Mouse (Mus musculus): ENCODE data around the gene Peak1. TPM values are rescaled to one million over a fixed set of nuclear protein-coding genes. Genes with fewer than 3 reads are reported as not detected.

The Peak1 gene
- polyA plus RNA-seq, 1 experiment from 2014 or later, result 11.2 TPM

DNA sequence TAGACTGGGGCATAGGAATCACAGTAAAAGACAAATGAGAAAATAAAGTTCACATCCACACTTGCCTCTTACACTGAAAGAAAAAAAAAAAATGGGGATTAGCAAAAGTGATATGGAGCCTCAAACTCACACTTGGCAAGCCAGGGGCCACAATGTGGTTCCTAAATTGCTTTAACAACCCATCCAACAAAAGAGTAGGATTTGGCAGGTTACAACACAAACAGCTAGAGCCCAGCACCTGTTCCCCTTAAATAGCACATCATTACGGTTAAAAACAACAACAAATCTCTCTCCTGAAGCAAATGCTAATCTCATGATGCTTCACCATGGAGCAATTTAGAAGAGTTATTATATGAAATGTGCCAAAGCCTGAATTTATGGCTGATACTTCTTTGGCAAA, 2.5 kb downstream of the Peak1 start:
- Histone ChIP-seq H3K36me3 (no peaks in the 10 kb centered on the region), H3K27me3 (no peaks in the 10 kb centered on the region), H3K9me3 (replicated peaks) (no peaks in the 10 kb centered on the region), H3K4me1 (peaks cover 24% of the 10 kb centered on the region), H3K9ac (no peak overlapping the region), H3K27ac (replicated peaks) (no peak overlapping the region), H3K4me3 (replicated peaks) (no peak overlapping the region), H3K4me2 (replicated peaks) (no peak overlapping the region)
- no peak for ATAC-seq (ENCODE audit: insufficient number of reproducible peaks, low FRiP score, low TSS enrichment, low read depth)
- WGBS, result 82% methylated on average over 1 of the region's 1 CpGs

DNA sequence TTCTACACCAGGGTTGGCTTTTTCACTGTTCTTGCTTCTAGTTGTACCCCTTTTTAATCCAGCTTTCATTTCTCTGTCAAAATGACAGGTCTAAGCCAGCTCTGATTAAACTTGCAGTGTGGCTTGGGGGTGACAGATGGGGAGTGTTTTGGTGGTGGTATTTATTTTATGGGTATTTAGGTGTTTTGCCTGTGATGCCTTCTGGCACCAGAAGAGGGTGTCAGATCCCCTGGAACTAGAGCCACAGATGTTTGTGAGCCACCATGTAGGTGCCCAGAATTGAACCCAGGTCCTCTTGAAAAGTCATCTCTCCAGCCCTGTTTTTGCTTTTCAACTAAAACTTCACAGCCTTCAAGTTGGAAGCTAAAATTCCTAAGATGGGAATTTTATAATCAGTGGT, 3.5 kb downstream of the Peak1 start:
- Histone ChIP-seq H3K27me3 (no peaks in the 10 kb centered on the region), H3K9ac (no peak overlapping the region), H3K4me3 (replicated peaks) (no peak overlapping the region), H3K4me1 (peaks cover 17% of the 10 kb centered on the region; the same call in 1 of the 2 replicates), H3K36me3 (no peaks in the 10 kb centered on the region), H3K4me2 (replicated peaks) (no peak overlapping the region), H3K27ac (replicated peaks) (no peak overlapping the region), H3K9me3 (replicated peaks) (no peaks in the 10 kb centered on the region)
- no peak for ATAC-seq (ENCODE audit: insufficient number of reproducible peaks, low FRiP score, low TSS enrichment, low read depth)

DNA sequence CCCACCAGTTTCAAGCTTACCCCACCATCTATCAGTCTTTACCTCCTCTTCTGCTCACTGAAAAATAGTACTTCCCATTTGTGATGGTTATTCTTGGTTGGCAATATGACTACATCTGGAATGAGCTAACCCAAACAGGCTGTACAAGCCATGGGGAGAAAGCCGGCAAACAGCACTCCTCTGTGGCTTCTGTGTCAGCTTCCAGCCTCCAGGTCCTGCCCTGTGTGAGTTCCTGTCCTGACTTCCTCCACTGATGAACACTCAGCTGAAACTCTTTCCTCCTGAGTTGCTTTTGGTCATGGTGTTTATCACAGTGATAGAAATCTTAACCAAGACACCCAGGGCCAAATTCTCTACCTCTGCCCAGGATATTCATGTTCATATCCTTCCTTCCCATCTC, 5.2 kb downstream of the Peak1 start:
- Histone ChIP-seq H3K36me3 (no peaks in the 10 kb centered on the region), H3K4me3 (replicated peaks) (no peak overlapping the region), H3K27ac (replicated peaks) (no peak overlapping the region), H3K27me3 (no peaks in the 10 kb centered on the region), H3K4me2 (replicated peaks) (no peak overlapping the region), H3K9ac (no peak overlapping the region), H3K9me3 (replicated peaks) (no peaks in the 10 kb centered on the region), H3K4me1 (peaks cover 15% of the 10 kb centered on the region; the same call in 1 of the 2 replicates)
- WGBS, result 48% methylated on average over 1 of the region's 1 CpGs
- ATAC-seq (ENCODE audit: insufficient number of reproducible peaks, low FRiP score, low TSS enrichment, low read depth), result no peak

DNA sequence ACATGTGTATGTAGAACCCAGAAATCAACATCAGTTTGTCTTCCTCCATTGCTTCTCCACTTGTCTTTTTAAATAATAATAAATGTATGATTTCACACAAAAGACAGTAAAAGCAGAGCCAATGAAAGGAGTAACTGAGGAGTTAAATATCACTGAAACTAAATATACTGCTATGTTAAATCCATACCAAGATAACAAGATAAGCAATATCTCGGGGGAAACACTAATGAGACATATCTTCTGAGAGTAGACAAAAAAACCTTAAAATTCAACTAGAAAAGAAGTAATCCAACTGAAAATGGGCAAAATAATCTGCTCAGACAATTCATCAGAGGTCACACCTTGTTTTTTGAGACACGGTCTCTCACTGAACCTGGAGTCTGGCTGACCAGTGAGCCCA, 7.9 kb downstream of the Peak1 start:
- Histone ChIP-seq H3K9ac (no peak overlapping the region), H3K27ac (replicated peaks) (no peak overlapping the region), H3K9me3 (replicated peaks) (no peaks in the 10 kb centered on the region), H3K36me3 (no peaks in the 10 kb centered on the region), H3K27me3 (no peaks in the 10 kb centered on the region), H3K4me2 (replicated peaks) (no peak overlapping the region), H3K4me3 (replicated peaks) (no peak overlapping the region), H3K4me1 (no peaks in the 10 kb centered on the region)
- ATAC-seq (ENCODE audit: insufficient number of reproducible peaks, low FRiP score, low TSS enrichment, low read depth), result no peak
- 76% methylated on average over 2 of the region's 2 CpGs for WGBS

DNA sequence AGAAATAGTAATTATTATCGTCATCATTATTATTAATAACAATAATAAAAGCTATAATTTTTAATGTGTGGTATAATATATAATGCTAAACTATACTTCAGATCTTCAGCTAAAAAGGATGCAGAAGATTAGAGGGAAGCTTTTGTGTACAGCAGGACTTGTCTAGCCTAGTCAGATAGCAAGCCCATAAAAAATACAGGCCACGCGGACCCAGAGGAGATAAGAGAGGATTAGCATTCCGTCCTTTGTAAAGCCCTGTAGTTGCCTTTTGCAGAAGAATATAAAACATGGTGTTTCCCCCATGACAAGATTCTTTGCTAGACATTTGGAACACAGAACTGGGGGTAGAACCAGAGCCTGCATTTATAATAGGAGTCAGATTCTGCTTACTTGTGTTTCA, 13.2 kb downstream of the Peak1 start:
- no peak overlapping the region for H3K27ac ChIP-seq (replicated peaks)
- no peak overlapping the region for H3K4me2 ChIP-seq (replicated peaks)
- no peaks in the 10 kb centered on the region for H3K36me3 ChIP-seq
- H3K4me3 ChIP-seq (replicated peaks), result no peak overlapping the region
- no peak overlapping the region for H3K9ac ChIP-seq
- no peaks in the 10 kb centered on the region for H3K27me3 ChIP-seq
- no peak for ATAC-seq (ENCODE audit: insufficient number of reproducible peaks, low FRiP score, low TSS enrichment, low read depth)
- whole genome bisulfite sequencing, result 65% methylated on average over 4 of the region's 4 CpGs
- H3K9me3 ChIP-seq (replicated peaks), result no peaks in the 10 kb centered on the region
- no peaks in the 10 kb centered on the region for H3K4me1 ChIP-seq

DNA sequence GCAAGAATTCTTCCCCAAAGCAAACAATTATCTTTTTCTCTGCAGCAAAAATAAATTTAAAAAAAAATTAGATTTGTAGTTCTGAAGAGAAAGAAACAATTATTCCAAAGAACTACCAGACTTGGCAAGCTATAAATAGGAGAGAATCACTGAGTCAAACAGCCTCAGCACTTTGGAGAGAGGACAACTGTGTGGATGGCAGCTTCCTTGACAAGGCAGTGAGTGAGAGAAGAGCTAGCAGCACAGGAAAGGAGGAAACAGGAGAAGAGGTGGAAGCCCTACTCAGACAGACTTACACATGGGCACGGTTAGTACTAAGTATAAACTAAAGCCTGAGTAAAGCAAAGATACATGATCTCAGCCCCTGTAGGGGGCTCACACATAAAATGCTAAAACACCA, 21.6 kb downstream of the Peak1 start:
- Histone ChIP-seq H3K9ac (no peak overlapping the region), H3K9me3 (replicated peaks) (no peaks in the 10 kb centered on the region), H3K4me3 (replicated peaks) (no peak overlapping the region), H3K27ac (replicated peaks) (no peak overlapping the region), H3K27me3 (no peaks in the 10 kb centered on the region), H3K4me2 (replicated peaks) (no peak overlapping the region), H3K4me1 (0 out of 2 replicates have a peak, but pooled peaks cover 2% of the 10 kb centered on the region), H3K36me3 (no peaks in the 10 kb centered on the region)
- 33% methylated on average over 1 of the region's 1 CpGs for WGBS
- no peak for ATAC-seq (ENCODE audit: insufficient number of reproducible peaks, low FRiP score, low TSS enrichment, low read depth)

DNA sequence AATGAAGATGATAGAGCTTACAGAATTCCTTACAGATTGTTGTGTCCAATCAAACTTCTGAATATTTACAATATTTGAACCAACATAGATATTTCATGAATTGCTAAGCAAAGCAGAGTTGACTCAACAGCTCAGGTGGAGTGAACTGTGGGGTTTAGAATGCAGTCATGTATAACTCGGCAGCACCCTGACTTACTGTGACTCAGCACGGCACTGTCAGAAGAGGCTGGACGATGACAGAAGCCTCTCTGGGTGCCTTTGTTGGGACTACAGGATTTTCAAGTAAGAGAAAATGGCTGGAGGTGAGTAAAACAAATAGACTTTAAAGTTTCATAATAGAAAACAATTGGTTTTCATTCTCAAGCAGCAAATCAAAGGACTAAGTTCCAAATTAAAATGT, 25.0 kb downstream of the Peak1 start:
- no peak overlapping the region for H3K27ac ChIP-seq (replicated peaks)
- no peak for ATAC-seq (ENCODE audit: insufficient number of reproducible peaks, low FRiP score, low TSS enrichment, low read depth)
- H3K27me3 ChIP-seq, result no peaks in the 10 kb centered on the region
- H3K9ac ChIP-seq, result no peak overlapping the region
- WGBS, result 80% methylated on average over 3 of the region's 3 CpGs
- H3K36me3 ChIP-seq, result no peaks in the 10 kb centered on the region
- 0 out of 2 replicates have a peak, but pooled peaks cover 2% of the 10 kb centered on the region for H3K4me1 ChIP-seq
- no peak overlapping the region for H3K4me3 ChIP-seq (replicated peaks)
- no peaks in the 10 kb centered on the region for H3K9me3 ChIP-seq (replicated peaks)
- H3K4me2 ChIP-seq (replicated peaks), result no peak overlapping the region

DNA sequence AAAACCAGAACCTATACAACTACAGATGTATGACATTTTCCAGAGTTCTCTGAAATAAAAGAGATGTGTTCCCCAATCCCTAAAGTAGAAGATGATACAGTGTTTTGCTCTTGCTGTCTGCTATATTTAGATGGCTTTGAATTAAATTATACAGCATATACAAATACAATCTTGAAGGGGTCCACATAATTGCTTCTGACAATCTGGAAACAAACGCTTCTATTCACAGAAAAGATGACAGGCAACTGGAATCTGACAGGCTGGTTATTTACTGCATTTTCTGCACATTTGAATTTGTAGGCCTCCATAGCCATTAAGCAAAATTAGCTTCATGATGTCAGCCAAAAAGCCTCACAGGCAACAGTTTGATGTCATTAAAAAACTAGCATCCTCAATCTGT, 35.1 kb downstream of the Peak1 start:
- no peaks in the 10 kb centered on the region for H3K4me1 ChIP-seq
- H3K9me3 ChIP-seq (replicated peaks), result no peaks in the 10 kb centered on the region
- no peak overlapping the region for H3K9ac ChIP-seq
- ATAC-seq (ENCODE audit: insufficient number of reproducible peaks, low FRiP score, low TSS enrichment, low read depth), result no peak
- WGBS, result 50% methylated on average over 1 of the region's 1 CpGs
- no peaks in the 10 kb centered on the region for H3K36me3 ChIP-seq
- H3K27me3 ChIP-seq, result no peaks in the 10 kb centered on the region
- H3K4me3 ChIP-seq (replicated peaks), result no peak overlapping the region
- no peak overlapping the region for H3K27ac ChIP-seq (replicated peaks)
- no peak overlapping the region for H3K4me2 ChIP-seq (replicated peaks)

DNA sequence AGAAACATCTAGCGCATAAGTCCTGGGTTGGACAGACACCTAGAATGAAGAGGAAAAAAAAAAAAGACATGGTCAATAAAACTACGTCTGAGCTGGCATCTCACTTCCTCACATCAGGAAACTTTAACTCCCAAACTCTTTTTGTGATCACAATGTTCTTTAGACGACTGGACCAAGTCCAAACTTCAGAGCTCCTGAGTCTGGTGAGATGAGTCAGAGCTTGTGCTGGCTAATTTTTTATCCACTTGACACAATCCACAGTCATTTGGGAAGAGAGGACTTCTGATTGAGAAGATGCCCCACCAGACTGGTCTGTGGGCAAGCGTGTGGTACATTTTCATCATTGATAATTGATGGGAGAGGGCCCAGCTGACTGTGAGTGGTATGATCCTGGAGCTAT, 43.5 kb downstream of the Peak1 start:
- ATAC-seq (ENCODE audit: insufficient number of reproducible peaks, low FRiP score, low TSS enrichment, low read depth), result no peak
- 58% methylated on average over 4 of the region's 4 CpGs for WGBS
- no peak overlapping the region for H3K9ac ChIP-seq

DNA sequence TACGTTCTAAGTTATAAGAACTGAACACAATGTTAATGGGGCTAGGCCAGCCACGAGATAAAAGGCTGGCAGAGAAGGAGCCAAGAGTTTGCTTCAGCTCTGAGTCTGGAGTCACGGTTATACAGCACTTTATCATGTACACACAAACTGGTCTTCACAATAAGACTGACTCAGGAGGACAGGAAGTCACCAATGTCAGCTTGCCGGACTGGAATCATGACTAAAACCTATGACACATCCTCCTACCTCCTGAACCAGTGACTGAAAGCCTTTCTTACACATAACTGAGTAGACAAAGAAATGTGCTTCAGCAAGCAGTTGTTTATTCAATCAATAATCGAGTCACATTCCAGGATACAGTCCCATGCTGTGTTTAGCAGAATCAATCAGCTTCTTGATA, 47.2 kb downstream of the Peak1 start:
- no peak overlapping the region for H3K4me2 ChIP-seq (replicated peaks)
- 59% methylated on average over 5 of the region's 5 CpGs for WGBS
- no peak overlapping the region for H3K27ac ChIP-seq (replicated peaks)
- no peak overlapping the region for H3K9ac ChIP-seq
- no peaks in the 10 kb centered on the region for H3K27me3 ChIP-seq
- no peak overlapping the region for H3K4me3 ChIP-seq (replicated peaks)
- H3K4me1 ChIP-seq, result no peaks in the 10 kb centered on the region; the same call in 1 of the 2 replicates
- H3K9me3 ChIP-seq (replicated peaks), result no peaks in the 10 kb centered on the region
- H3K36me3 ChIP-seq, result no peaks in the 10 kb centered on the region
- no peak for ATAC-seq (ENCODE audit: insufficient number of reproducible peaks, low FRiP score, low TSS enrichment, low read depth)

More for the DNA sequence above, 43.5 kb downstream of the Peak1 start:
- Histone ChIP-seq H3K4me2 (replicated peaks) (no peak overlapping the region), H3K36me3 (no peaks in the 10 kb centered on the region), H3K27ac (replicated peaks) (no peak overlapping the region), H3K9me3 (replicated peaks) (no peaks in the 10 kb centered on the region), H3K4me3 (replicated peaks) (no peak overlapping the region), H3K27me3 (no peaks in the 10 kb centered on the region), H3K4me1 (no peaks in the 10 kb centered on the region; the same call in 1 of the 2 replicates)

DNA sequence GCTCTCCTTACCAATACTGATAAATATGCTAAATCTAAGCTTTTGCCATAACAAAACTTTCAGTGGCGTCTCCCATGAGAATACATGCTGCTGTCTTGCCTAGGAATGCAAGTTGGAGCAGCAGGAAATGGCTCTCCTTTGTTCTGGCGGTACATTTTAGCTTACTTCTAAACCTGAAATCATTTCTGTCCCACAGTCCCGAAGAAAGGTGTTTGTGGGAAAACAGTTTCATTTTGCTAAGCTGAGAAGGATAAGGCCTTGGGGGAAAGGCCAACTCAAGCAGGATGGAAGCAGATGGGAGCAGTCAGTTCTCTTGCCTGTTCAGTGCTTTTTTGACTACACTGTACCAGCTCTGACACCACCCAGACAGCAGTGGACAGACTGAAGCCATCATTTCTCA, 49.1 kb downstream of the Peak1 start:
- Histone ChIP-seq H3K4me2 (replicated peaks) (no peak overlapping the region), H3K27me3 (no peaks in the 10 kb centered on the region), H3K4me1 (no peaks in the 10 kb centered on the region), H3K9me3 (replicated peaks) (no peaks in the 10 kb centered on the region), H3K9ac (no peak overlapping the region), H3K4me3 (replicated peaks) (no peak overlapping the region), H3K27ac (replicated peaks) (no peak overlapping the region), H3K36me3 (no peaks in the 10 kb centered on the region)
- WGBS, result 48% methylated on average over 3 of the region's 3 CpGs
- no peak for ATAC-seq (ENCODE audit: insufficient number of reproducible peaks, low FRiP score, low TSS enrichment, low read depth)

DNA sequence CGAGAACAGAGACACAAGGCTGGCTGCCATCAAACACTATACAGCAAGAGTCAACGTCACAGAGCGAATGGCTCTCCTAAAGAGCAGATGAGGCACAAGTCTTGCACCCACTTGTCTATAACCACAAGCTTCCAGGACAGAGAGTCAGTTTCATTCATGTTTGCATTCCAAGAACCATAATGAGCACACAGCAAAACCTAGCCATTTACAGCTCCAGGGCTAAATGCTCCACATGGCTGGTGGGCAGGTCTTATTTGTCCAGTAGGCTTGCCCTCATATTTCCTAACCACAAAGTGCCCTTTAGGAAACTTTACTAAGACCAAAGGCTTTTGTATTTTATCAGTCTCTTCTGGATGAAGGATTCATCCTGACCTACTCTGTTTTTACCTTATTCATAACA, 54.6 kb downstream of the Peak1 start:
- H3K4me1 ChIP-seq, result no peaks in the 10 kb centered on the region
- no peak overlapping the region for H3K9ac ChIP-seq
- no peak overlapping the region for H3K4me3 ChIP-seq (replicated peaks)
- ATAC-seq (ENCODE audit: insufficient number of reproducible peaks, low FRiP score, low TSS enrichment, low read depth), result no peak
- 83% methylated on average over 3 of the region's 3 CpGs for WGBS
- no peak overlapping the region for H3K4me2 ChIP-seq (replicated peaks)
- H3K36me3 ChIP-seq, result no peaks in the 10 kb centered on the region
- no peaks in the 10 kb centered on the region for H3K27me3 ChIP-seq
- H3K27ac ChIP-seq (replicated peaks), result no peak overlapping the region
- H3K9me3 ChIP-seq (replicated peaks), result no peaks in the 10 kb centered on the region
